Mouse (Mus musculus): ENCODE data around the gene Frem1. TPM values are rescaled to one million over a fixed set of nuclear protein-coding genes. Genes with fewer than 3 reads are reported as not detected.

Gene Frem1
- total and polyA plus RNA-seq, 2 experiments from 2014 or later: 1.0 to 5.1 TPM

- no peak overlapping the region for H3K4me2 ChIP-seq (ENCODE audit: low read depth, low read length, poor library complexity, severe bottlenecking)
- DNase-seq (ENCODE audit: low spot score) (no peak), ATAC-seq (ENCODE audit: low FRiP score) (no peak)
- no peak overlapping the region for H3K9ac ChIP-seq (replicated peaks; ENCODE audit: low read length, poor library complexity, severe bottlenecking)
- no peak overlapping the region for H3K27ac ChIP-seq (ENCODE audit: low read depth, low read length)
- H3K36me3 ChIP-seq (ENCODE audit: insufficient read depth, low read length): no peaks in the 10 kb centered on the region
- no peaks in the 10 kb centered on the region; the same call in 1 of the 2 replicates for H3K4me1 ChIP-seq (ENCODE audit: insufficient read depth, low read length)
- no peak for TF ChIP-seq CTCF (IDR thresholded peaks at IDR 0.05)
- peaks cover 7% of the 10 kb centered on the region; the same call in 1 of the 2 replicates for H3K27me3 ChIP-seq (ENCODE audit: insufficient read depth, low read length)
- WGBS: 76% methylated on average over 3 of the region's 3 CpGs
- no peak overlapping the region for H3K4me3 ChIP-seq (ENCODE audit: low read depth, low read length)
- H3K9me3 ChIP-seq (ENCODE audit: low read length): no peaks in the 10 kb centered on the region
These were observed 6.1 kb downstream of the Frem1 start for GRCm38 (mm10) chr4:83046069-83046468.

GRCm38 (mm10) chr4:83045266-83045665 lies 6.9 kb downstream of the Frem1 start:
- Histone ChIP-seq H3K27me3 (ENCODE audit: insufficient read depth, low read length) (peaks cover 3% of the 10 kb centered on the region; the same call in 1 of the 2 replicates), H3K9ac (replicated peaks; ENCODE audit: low read length, poor library complexity, severe bottlenecking) (no peak overlapping the region), H3K4me1 (ENCODE audit: insufficient read depth, low read length) (no peaks in the 10 kb centered on the region; the same call in 1 of the 2 replicates), H3K9me3 (ENCODE audit: low read length) (no peaks in the 10 kb centered on the region), H3K36me3 (ENCODE audit: insufficient read depth, low read length) (no peaks in the 10 kb centered on the region), H3K27ac (ENCODE audit: low read depth, low read length) (no peak overlapping the region), H3K4me3 (ENCODE audit: low read depth, low read length) (no peak overlapping the region), H3K4me2 (ENCODE audit: low read depth, low read length, poor library complexity, severe bottlenecking) (no peak overlapping the region)
- WGBS: 53% methylated on average over 6 of the region's 6 CpGs
- DNase-seq (ENCODE audit: low spot score) (no peak), ATAC-seq (ENCODE audit: low FRiP score) (no peak)
- no peak for TF ChIP-seq CTCF (IDR thresholded peaks at IDR 0.05)

GRCm38 (mm10) chr4:83040780-83041179 lies 11.4 kb downstream of the Frem1 start:
- 67% methylated on average over 3 of the region's 3 CpGs for WGBS
- no peak for ATAC-seq (ENCODE audit: low FRiP score)
- H3K27ac ChIP-seq (ENCODE audit: low read depth, low read length): no peak overlapping the region
- no peak for TF ChIP-seq CTCF (IDR thresholded peaks at IDR 0.05)
- DNase-seq (ENCODE audit: low spot score): no peak
- H3K36me3 ChIP-seq (ENCODE audit: insufficient read depth, low read length): no peaks in the 10 kb centered on the region
- no peak overlapping the region for H3K4me2 ChIP-seq (ENCODE audit: low read depth, low read length, poor library complexity, severe bottlenecking)
- no peak overlapping the region for H3K4me3 ChIP-seq (ENCODE audit: low read depth, low read length)
- H3K4me1 ChIP-seq (ENCODE audit: insufficient read depth, low read length): no peaks in the 10 kb centered on the region
- no peaks in the 10 kb centered on the region for H3K9me3 ChIP-seq (ENCODE audit: low read length)
- no peak overlapping the region for H3K9ac ChIP-seq (replicated peaks; ENCODE audit: low read length, poor library complexity, severe bottlenecking)
- H3K27me3 ChIP-seq (ENCODE audit: insufficient read depth, low read length): no peaks in the 10 kb centered on the region

- WGBS: 41% methylated on average over 1 of the region's 1 CpGs
- no peaks in the 10 kb centered on the region for H3K27me3 ChIP-seq (ENCODE audit: insufficient read depth, low read length)
- no peak overlapping the region for H3K27ac ChIP-seq (ENCODE audit: low read depth, low read length)
- no peaks in the 10 kb centered on the region for H3K9me3 ChIP-seq (ENCODE audit: low read length)
- no peak overlapping the region for H3K4me2 ChIP-seq (ENCODE audit: low read depth, low read length, poor library complexity, severe bottlenecking)
- no peak overlapping the region for H3K9ac ChIP-seq (replicated peaks; ENCODE audit: low read length, poor library complexity, severe bottlenecking)
- no peaks in the 10 kb centered on the region for H3K4me1 ChIP-seq (ENCODE audit: insufficient read depth, low read length)
- DNase-seq (ENCODE audit: low spot score): no peak
- no peak for TF ChIP-seq CTCF (IDR thresholded peaks at IDR 0.05)
- ATAC-seq (ENCODE audit: low FRiP score): no peak
- no peaks in the 10 kb centered on the region for H3K36me3 ChIP-seq (ENCODE audit: insufficient read depth, low read length)
- no peak overlapping the region for H3K4me3 ChIP-seq (ENCODE audit: low read depth, low read length)
These were observed 19.4 kb downstream of the Frem1 start for GRCm38 (mm10) chr4:83032780-83033179.

GRCm38 (mm10) chr4:83031591-83031990 lies 20.5 kb downstream of the Frem1 start:
- 42% methylated on average over 3 of the region's 3 CpGs for WGBS
- no peak for DNase-seq (ENCODE audit: low spot score)
- no peak overlapping the region for H3K27ac ChIP-seq (ENCODE audit: low read depth, low read length)
- no peak for TF ChIP-seq CTCF (IDR thresholded peaks at IDR 0.05)
- no peak overlapping the region for H3K4me2 ChIP-seq (ENCODE audit: low read depth, low read length, poor library complexity, severe bottlenecking)
- H3K4me1 ChIP-seq (ENCODE audit: insufficient read depth, low read length): no peaks in the 10 kb centered on the region
- no peak overlapping the region for H3K4me3 ChIP-seq (ENCODE audit: low read depth, low read length)
- ATAC-seq (ENCODE audit: low FRiP score): no peak
- no peaks in the 10 kb centered on the region for H3K27me3 ChIP-seq (ENCODE audit: insufficient read depth, low read length)
- H3K9me3 ChIP-seq (ENCODE audit: low read length): no peaks in the 10 kb centered on the region
- no peak overlapping the region for H3K9ac ChIP-seq (replicated peaks; ENCODE audit: low read length, poor library complexity, severe bottlenecking)
- H3K36me3 ChIP-seq (ENCODE audit: insufficient read depth, low read length): no peaks in the 10 kb centered on the region

GRCm38 (mm10) chr4:83030097-83030496 lies 22.0 kb downstream of the Frem1 start:
- Histone ChIP-seq H3K4me2 (ENCODE audit: low read depth, low read length, poor library complexity, severe bottlenecking) (no peak overlapping the region), H3K27ac (ENCODE audit: low read depth, low read length) (no peak overlapping the region), H3K4me1 (ENCODE audit: insufficient read depth, low read length) (no peaks in the 10 kb centered on the region), H3K27me3 (ENCODE audit: insufficient read depth, low read length) (no peaks in the 10 kb centered on the region), H3K9me3 (ENCODE audit: low read length) (no peaks in the 10 kb centered on the region), H3K4me3 (ENCODE audit: low read depth, low read length) (no peak overlapping the region), H3K9ac (replicated peaks; ENCODE audit: low read length, poor library complexity, severe bottlenecking) (no peak overlapping the region), H3K36me3 (ENCODE audit: insufficient read depth, low read length) (no peaks in the 10 kb centered on the region)
- no peak for ATAC-seq (ENCODE audit: low FRiP score)
- DNase-seq (ENCODE audit: low spot score): no peak
- WGBS: 85% methylated on average over 6 of the region's 6 CpGs
- TF ChIP-seq CTCF (IDR thresholded peaks at IDR 0.05): no peak
